Mouse (Mus musculus) CH12.LX (cell line): ENCODE measurements around the gene Hcrtr2.

Experiments
- CHD1 ChIP-seq: IDR thresholded peaks from 2 replicates; pipeline ENCODE4 v1.6.1; 2012; ENCODE audit warnings: low read depth, low read length, improper control_type of control experiment, inconsistent platforms
- EP300 ChIP-seq: IDR thresholded peaks from 2 replicates; pipeline ENCODE4 v1.6.1; 2011; ENCODE audit warnings: low read length, improper control_type of control experiment
- JUN ChIP-seq: IDR thresholded peaks from 2 replicates; pipeline ENCODE4 v1.6.1; 2011; ENCODE audit warnings: low read depth, mild to moderate bottlenecking, low read length, improper control_type of control experiment, moderate library complexity; ENCODE audit not compliant: insufficient read depth
- POLR2A ChIP-seq: IDR thresholded peaks from 2 replicates; pipeline ENCODE4 v1.6.1; 2011; ENCODE audit warnings: low read depth, mild to moderate bottlenecking, improper control_type of control experiment, low read length
- SMC3 ChIP-seq: IDR thresholded peaks from 2 replicates; pipeline ENCODE4 v1.6.1; 2011; ENCODE audit warnings: low read depth, low read length, improper control_type of control experiment
- USF1 ChIP-seq: IDR thresholded peaks from 2 replicates; pipeline ENCODE4 v1.6.1; 2014; ENCODE audit warnings: low read depth, mild to moderate bottlenecking, inconsistent platforms, low read length, improper control_type of control experiment
- USF2 ChIP-seq: conservative IDR thresholded peaks from 2 replicates; pipeline ENCODE4 v1.6.1; 2011; ENCODE audit warnings: low read depth, low read length, improper control_type of control experiment

- TF ChIP-seq USF2: no peak
- no peak for TF ChIP-seq EP300
- no peak for TF ChIP-seq JUN
- no peak for TF ChIP-seq SMC3
- TF ChIP-seq USF1: no peak
- TF ChIP-seq CHD1: no peak
- TF ChIP-seq POLR2A: no peak
Observed at GRCm38 (mm10) chr9:76323756-76324155, at the start of gene Hcrtr2.
